Mouse (Mus musculus): ENCODE data around the gene Ice1.

- no peak for TF ChIP-seq POLR2A (IDR thresholded peaks at IDR 0.05; ENCODE audit: borderline replicate concordance, extremely low read depth, low read depth, low read length)
- TF ChIP-seq CTCF (IDR thresholded peaks at IDR 0.05; ENCODE audit: insufficient read depth, low read length) = no peak
Observed at GRCm38 (mm10) chr13:70612837-70613236, 24.6 kb downstream of the Ice1 start.

Measured in lung, adult 2 months (tissue).